ENCODE assay signal across 8 mouse cellular contexts in genomic region chrX:49479968-49480809, GRCm38 (mm10). TPM values are rescaled to one million over a fixed set of nuclear protein-coding genes. Genes with fewer than 3 reads are reported as not detected.
DNase-seq lines count a peak whose midpoint lies in the region; ATAC-seq and TF ChIP-seq lines count a peak whose summit lies in the region.
"Had no signal": no experiment of that assay in that cellular context is flagged by ENCODE, and none has a peak within 500 bp of the region (broad histone marks: within the 10 kb centered on the region; RNA-seq: fewer than 3 reads in every experiment).

No protein-coding gene starts in this region.

- H3K27me3 ChIP-seq in testis, adult 2 months (ENCODE audit: control insufficient read depth, insufficient read depth, low read length): no peaks in the 10 kb centered on the region
- H3K27me3 ChIP-seq in hindbrain, embryonic 12.5 days: no peaks in the 10 kb centered on the region; the same call in 1 of the 2 replicates

- H3K4me2 ChIP-seq in hindbrain, embryonic 12.5 days (replicated peaks): peak overlapping the region; percentile 57

- H3K9ac ChIP-seq in hindbrain, embryonic 12.5 days: peak overlapping the region; percentile 38

- WGBS in hindbrain, embryonic 12.5 days: 28% methylated on average over 22 of the region's 29 CpGs

- no peak for TF ChIP-seq CTCF in testis, adult 2 months (IDR thresholded peaks at IDR 0.05; ENCODE audit: control insufficient read depth, insufficient read depth, insufficient replicate concordance, low read depth, low read length)

- H3K4me1 ChIP-seq in testis, adult 2 months (ENCODE audit: control insufficient read depth, insufficient read depth, low read length): peaks cover 2% of the 10 kb centered on the region; the same call in 1 of the 2 replicates
- H3K4me1 ChIP-seq in hindbrain, embryonic 12.5 days: no peaks in the 10 kb centered on the region

- peak; percentile 88 for ATAC-seq in hindbrain, embryonic 12.5 days (ENCODE audit: low FRiP score)

- no peaks in the 10 kb centered on the region for H3K9me3 ChIP-seq in hindbrain, embryonic 12.5 days (replicated peaks)

- H3K27ac ChIP-seq in testis, adult 2 months (ENCODE audit: control insufficient read depth, insufficient read depth, low read depth, low read length): no peak overlapping the region
- no peak overlapping the region for H3K27ac ChIP-seq in hindbrain, embryonic 12.5 days

- H3K36me3 ChIP-seq in testis, adult 2 months (ENCODE audit: control insufficient read depth, insufficient read depth, low read length): no peaks in the 10 kb centered on the region
- H3K36me3 ChIP-seq in hindbrain, embryonic 12.5 days: no peaks in the 10 kb centered on the region

- H3K4me3 ChIP-seq in testis, adult 2 months (ENCODE audit: control insufficient read depth, low read depth, low read length): peak overlapping the region; percentile 10
- peak overlapping the region; percentile 36 for H3K4me3 ChIP-seq in hindbrain, embryonic 12.5 days

- DNase-seq in testis, postnatal 14 days (ENCODE audit: low spot score): no peak
- DNase-seq in mesoderm, embryonic 11.5 days (ENCODE audit: low read depth, low spot score): peak; percentile 54
- DNase-seq in cerebellum, adult 8-10 months: no peak
- DNase-seq in layer of hippocampus, adult 11-12 months (ENCODE audit: low spot score): no peak
- DNase-seq in layer of hippocampus, postnatal 25 days (ENCODE audit: extremely low spot score in 1 of 2, low spot score in 1 of 2): no peak

- TF ChIP-seq POLR2A in testis, adult 2 months (IDR thresholded peaks at IDR 0.05; ENCODE audit: control insufficient read depth, low read depth, low read length): no peak

RNA-seq across cellular contexts. Expression of gene Arhgap36, which starts 16.4 kb away (rescaled TPM):
- polyA plus RNA-seq in testis, adult 2 months (2012; rRNA removed): not detected in 2 replicates
- 2.3 and 3.6 TPM in 2 replicates for polyA plus RNA-seq in hindbrain, embryonic 12.5 days (2016; fragmentation: Nextera tagmentation; extraction: Ambion mirVana)
- total RNA-seq in layer of hippocampus, postnatal 25 days (2021): 1 to 10 TPM in 1 of 2 experiments, under 1 TPM in 1; 0.99 to 1.7 TPM
- total RNA-seq: gastrocnemius, adult 8-10 months had no signal
